Mouse (Mus musculus) cerebellum, adult 9-10 months (tissue): ENCODE measurements at regions not wholly inside any gene's neighbourhood (a gene's known extent, or its start where the extent isn't known, plus 50 kb on each side); places are given as distances from the start of the nearest gene placed in this dataset.

Experiments
- DNase-seq: peaks from one replicate; pipeline ENCODE4 v3.0.0; 2022

GRCm38 (mm10) chr14:29877671-29878422, 90.3 kb upstream of the Selenok start:
- no peak for DNase-seq

GRCm38 (mm10) chr14:29878423-29878800, 89.7 kb upstream of the Selenok start:
- no peak for DNase-seq

GRCm38 (mm10) chr14:29879283-29879682, 88.8 kb upstream of the Selenok start:
- no peak for DNase-seq

GRCm38 (mm10) chr14:29882666-29883344, 85.3 kb upstream of the Selenok start:
- no peak for DNase-seq

GRCm38 (mm10) chr14:29895332-29895988, 72.6 kb upstream of the Selenok start:
- peak; percentile 8 for DNase-seq

- DNase-seq: no peak
These were observed 72.0 kb upstream of the Selenok start for GRCm38 (mm10) chr14:29895989-29896675.

GRCm38 (mm10) chr14:29900931-29901330, 67.2 kb upstream of the Selenok start:
- DNase-seq: peak; percentile 16

- no peak for DNase-seq
These were observed 64.5 kb upstream of the Selenok start for GRCm38 (mm10) chr14:29903574-29903973.

GRCm38 (mm10) chr14:29904856-29905255, 63.3 kb upstream of the Selenok start:
- DNase-seq: no peak

GRCm38 (mm10) chr14:29909741-29910140, 58.4 kb upstream of the Selenok start:
- no peak for DNase-seq
